Mouse (Mus musculus) liver, embryonic 16.5 days (tissue): ENCODE measurements around the gene Hdac4. TPM values are rescaled to one million over a fixed set of nuclear protein-coding genes. Genes with fewer than 3 reads are reported as not detected.

Source experiments
- ATAC-seq: fragments of 200-750 bp; cut with Nextera tagmentation; 2 replicates; pipeline ENCODE4 v1.8.0; 2017; ENCODE audit warnings: low read depth, mild to moderate bottlenecking, moderate number of reproducible peaks, moderate library complexity
- H3K27ac ChIP-seq: fragments of 300-500 bp; sonication (generic); 2 replicates; pipeline ENCODE4 v1.5.1; 2014; ENCODE audit warnings: mild to moderate bottlenecking, low read length
- H3K27me3 ChIP-seq: fragments of 300-500 bp; sonication (generic); 2 replicates; pipeline ENCODE4 v1.6.1; 2014; ENCODE audit warnings: low read depth, low read length, mixed read lengths; ENCODE audit not compliant: control insufficient read depth, insufficient read depth
- H3K36me3 ChIP-seq: fragments of 300-500 bp; sonication (generic); 2 replicates; pipeline ENCODE4 v1.6.1; 2014; ENCODE audit warnings: mild to moderate bottlenecking; ENCODE audit not compliant: control insufficient read depth, insufficient read depth
- H3K4me1 ChIP-seq: fragments of 300-500 bp; sonication (generic); 2 replicates; pipeline ENCODE4 v1.6.1; 2014; ENCODE audit warnings: low read depth, low read length, mixed read lengths; ENCODE audit not compliant: control insufficient read depth
- H3K4me2 ChIP-seq: fragments of 300-500 bp; sonication (generic); 2 replicates; pipeline ENCODE4 v1.6.1; 2014; ENCODE audit warnings: low read depth, low read length, mixed read lengths
- H3K4me3 ChIP-seq: fragments of 300-500 bp; sonication (generic); 2 replicates; pipeline ENCODE4 v1.5.1; 2014; ENCODE audit warnings: low read depth, mild to moderate bottlenecking, low read length
- H3K9ac ChIP-seq: fragments of 300-500 bp; sonication (generic); 2 replicates; pipeline ENCODE4 v1.6.1; 2014; ENCODE audit warnings: low read depth, low read length
- H3K9me3 ChIP-seq: fragments of 300-500 bp; sonication (generic); replicated peaks from 2 replicates; pipeline ENCODE4 v1.6.1; 2016; ENCODE audit warnings: low read length; ENCODE audit not compliant: control insufficient read depth
- WGBS: fragments of 180-500 bp; shearing (Covaris S2); extraction: QIAGEN DNeasy Blood & Tissue Kit; methylation state at CpG from one replicate; pipeline ENCODE4 v1.1.7; 2014; ENCODE audit not compliant: insufficient replicate concordance; 5-methylcytosine and 5-hydroxymethylcytosine counted together
- polyA plus RNA-seq: library from polyadenylated mRNA; unstranded; fragments of >200 nt; fragmentation: Nextera tagmentation; extraction: Ambion mirVana; gene quantifications from 2 replicates; pipeline ENCODE4 v1.2.1, GENCODE M21; 2015

Hdac4 gene
- 3.3 TPM in 2 replicates for polyA plus RNA-seq

- WGBS: 62% methylated on average over 13 of the region's 13 CpGs
- Histone ChIP-seq H3K27ac (no peak within 1 kb of the TSS), H3K4me2 (no peak within 1 kb of the TSS), H3K4me1 (no peaks in the 10 kb centered on the region), H3K36me3 (no peaks in the 10 kb centered on the region), H3K9ac (no peak within 1 kb of the TSS), H3K9me3 (no peaks in the 10 kb centered on the region), H3K27me3 (no peaks in the 10 kb centered on the region), H3K4me3 (no peak within 1 kb of the TSS)
- no peak for ATAC-seq
These were observed at the start of gene Hdac4 for GRCm38 (mm10) chr1:92195360-92196149. Gene Hdac4 (minus strand): TSS chr1:92195699.

- Histone ChIP-seq H3K36me3 (no peaks in the 10 kb centered on the region), H3K4me2 (no peak overlapping the region), H3K9me3 (no peaks in the 10 kb centered on the region), H3K4me3 (no peak overlapping the region), H3K4me1 (no peaks in the 10 kb centered on the region), H3K27ac (no peak overlapping the region), H3K9ac (no peak overlapping the region), H3K27me3 (no peaks in the 10 kb centered on the region)
- 69% methylated on average over 8 of the region's 8 CpGs for WGBS
- no peak for ATAC-seq
These were observed 48.0 kb upstream of the Hdac4 start for GRCm38 (mm10) chr1:92243549-92243948.

GRCm38 (mm10) chr1:92240072-92240471 lies 44.6 kb upstream of the Hdac4 start:
- H3K4me2 ChIP-seq: no peak overlapping the region
- no peaks in the 10 kb centered on the region for H3K27me3 ChIP-seq
- no peak for ATAC-seq
- no peaks in the 10 kb centered on the region for H3K9me3 ChIP-seq
- 62% methylated on average over 4 of the region's 4 CpGs for WGBS
- no peak overlapping the region for H3K4me3 ChIP-seq
- no peak overlapping the region for H3K9ac ChIP-seq
- H3K4me1 ChIP-seq: no peaks in the 10 kb centered on the region
- no peaks in the 10 kb centered on the region for H3K36me3 ChIP-seq
- no peak overlapping the region for H3K27ac ChIP-seq

- Histone ChIP-seq H3K27me3 (no peaks in the 10 kb centered on the region), H3K9ac (no peak overlapping the region), H3K4me3 (no peak overlapping the region), H3K4me2 (no peak overlapping the region), H3K4me1 (no peaks in the 10 kb centered on the region), H3K9me3 (no peaks in the 10 kb centered on the region), H3K27ac (no peak overlapping the region), H3K36me3 (no peaks in the 10 kb centered on the region)
- ATAC-seq: no peak
- 64% methylated on average over 4 of the region's 4 CpGs for WGBS
These were observed 40.1 kb upstream of the Hdac4 start for GRCm38 (mm10) chr1:92235600-92235999.

GRCm38 (mm10) chr1:92225297-92225696 lies 29.8 kb upstream of the Hdac4 start:
- Histone ChIP-seq H3K27ac (no peak overlapping the region), H3K4me3 (no peak overlapping the region), H3K27me3 (no peaks in the 10 kb centered on the region), H3K4me1 (no peaks in the 10 kb centered on the region), H3K36me3 (no peaks in the 10 kb centered on the region), H3K9me3 (no peaks in the 10 kb centered on the region), H3K4me2 (no peak overlapping the region), H3K9ac (no peak overlapping the region)
- 37% methylated on average over 2 of the region's 2 CpGs for whole genome bisulfite sequencing
- no peak for ATAC-seq

- 65% methylated on average over 17 of the region's 17 CpGs for WGBS
- ATAC-seq: no peak
These were observed 28.7 kb upstream of the Hdac4 start for GRCm38 (mm10) chr1:92223956-92224891.

GRCm38 (mm10) chr1:92216710-92217109 lies 21.2 kb upstream of the Hdac4 start:
- Histone ChIP-seq H3K4me3 (no peak overlapping the region), H3K27me3 (no peaks in the 10 kb centered on the region), H3K9ac (no peak overlapping the region), H3K4me1 (no peaks in the 10 kb centered on the region), H3K27ac (no peak overlapping the region), H3K36me3 (no peaks in the 10 kb centered on the region), H3K9me3 (no peaks in the 10 kb centered on the region), H3K4me2 (no peak overlapping the region)
- 60% methylated on average over 11 of the region's 11 CpGs for WGBS
- 0 out of 2 replicates have a peak, but pooled peaks have one; percentile 24 for ATAC-seq

More at GRCm38 (mm10) chr1:92223956-92224891, 28.7 kb upstream of the Hdac4 start:
- Histone ChIP-seq H3K9ac (no peak overlapping the region), H3K4me1 (no peaks in the 10 kb centered on the region), H3K36me3 (no peaks in the 10 kb centered on the region), H3K9me3 (no peaks in the 10 kb centered on the region), H3K27ac (no peak overlapping the region), H3K4me2 (no peak overlapping the region), H3K27me3 (no peaks in the 10 kb centered on the region), H3K4me3 (no peak overlapping the region)

- H3K9me3 ChIP-seq: no peaks in the 10 kb centered on the region
- no peaks in the 10 kb centered on the region for H3K4me1 ChIP-seq
- H3K4me2 ChIP-seq: no peak overlapping the region
- H3K9ac ChIP-seq: no peak overlapping the region
- no peak for ATAC-seq
- H3K27ac ChIP-seq: no peak overlapping the region
- WGBS: 45% methylated on average over 11 of the region's 11 CpGs
- H3K4me3 ChIP-seq: no peak overlapping the region
- H3K36me3 ChIP-seq: no peaks in the 10 kb centered on the region
- H3K27me3 ChIP-seq: no peaks in the 10 kb centered on the region
These were observed 20.6 kb upstream of the Hdac4 start for GRCm38 (mm10) chr1:92215996-92216630.
